Mouse (Mus musculus) E14TG2a.4 (cell line): Measurements from ENCODE around the gene Cftr.

Experiments
- CTCF ChIP-seq: conservative IDR thresholded peaks from 2 replicates; pipeline ENCODE4 v1.5.1; 2014; ENCODE audit warnings: low read length
- NANOG ChIP-seq: IDR thresholded peaks from 2 replicates; pipeline ENCODE4 v1.6.1; 2014; ENCODE audit warnings: borderline replicate concordance, low read length, mixed read lengths

GRCm38 (mm10) chr6:18180665-18181064, 10.2 kb downstream of the Cftr start:
- TF ChIP-seq CTCF (no peak), NANOG (no peak)
